Mouse (Mus musculus): ENCODE measurements at regions not wholly inside any gene's neighbourhood (a gene's known extent, or its start where the extent isn't known, plus 50 kb on each side); places are given as distances from the start of the nearest gene placed in this dataset.

GRCm38 (mm10) chr3:148762541-148763225 is 227.7 kb downstream of the Adgrl2 start:
- DNase-seq (ENCODE audit: low spot score), result no peak

- no peak for DNase-seq (ENCODE audit: low spot score)
Measured at GRCm38 (mm10) chr3:148761586-148761985, 228.8 kb downstream of the Adgrl2 start.

DNA sequence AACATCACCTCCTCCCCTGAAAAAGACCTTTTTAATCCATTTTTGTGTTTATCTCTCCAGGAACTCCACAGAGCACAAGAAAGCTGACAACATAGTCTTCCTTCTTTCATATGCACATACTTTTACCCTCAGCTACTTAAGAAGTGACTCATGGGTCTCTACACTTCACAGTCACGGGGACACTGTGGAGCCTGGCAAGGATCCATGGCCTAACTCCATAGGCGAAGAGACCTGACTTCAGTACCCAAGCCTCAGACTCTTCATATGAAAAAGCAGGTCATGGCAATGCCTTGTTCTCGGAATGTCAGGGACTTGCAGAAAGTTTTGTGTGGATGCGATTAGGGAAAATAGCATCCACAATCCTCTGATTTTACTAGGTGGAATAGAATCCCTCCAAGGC is 230.9 kb downstream of the Adgrl2 start:
- no peak for DNase-seq (ENCODE audit: low spot score)

DNA sequence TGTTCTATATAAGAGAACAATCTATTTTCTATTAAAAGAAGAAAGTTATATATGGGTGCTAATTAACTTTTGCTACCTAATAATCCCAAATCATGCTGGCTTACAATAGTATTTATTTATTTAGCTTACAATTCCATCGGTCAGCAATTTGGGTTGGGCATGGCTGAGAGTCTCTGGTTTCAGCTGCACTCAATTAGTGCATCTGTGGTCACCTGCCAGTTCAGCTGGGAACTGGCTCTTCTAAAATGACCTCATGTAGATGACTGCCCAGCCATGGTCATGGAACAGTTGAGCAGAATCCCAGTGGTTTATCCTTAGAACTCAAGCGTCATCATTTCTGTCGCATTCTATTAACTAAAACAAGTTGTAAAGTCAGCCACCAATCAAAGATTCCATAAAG is 244.1 kb downstream of the Adgrl2 start:
- no peak for DNase-seq (ENCODE audit: low spot score)

DNA sequence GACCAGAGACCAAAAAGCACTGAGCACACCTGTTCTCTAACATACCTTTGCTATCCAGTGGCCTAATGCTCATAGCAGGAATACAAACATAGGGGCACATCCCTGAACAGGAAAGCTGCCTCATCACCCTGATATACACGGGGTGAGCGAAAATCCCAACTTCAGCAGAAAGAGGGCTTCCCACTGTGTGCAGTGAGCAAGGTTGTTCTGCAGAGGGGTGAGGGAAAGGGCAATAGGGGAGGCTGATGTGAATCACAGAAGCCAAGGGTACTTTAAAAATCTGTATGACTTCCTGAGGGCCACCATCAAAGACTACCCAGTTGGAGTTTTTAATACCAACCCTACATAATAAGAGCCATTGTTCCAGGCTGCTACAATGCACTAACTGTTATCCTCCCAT is 245.7 kb downstream of the Adgrl2 start:
- no peak for DNase-seq (ENCODE audit: low spot score)

DNA sequence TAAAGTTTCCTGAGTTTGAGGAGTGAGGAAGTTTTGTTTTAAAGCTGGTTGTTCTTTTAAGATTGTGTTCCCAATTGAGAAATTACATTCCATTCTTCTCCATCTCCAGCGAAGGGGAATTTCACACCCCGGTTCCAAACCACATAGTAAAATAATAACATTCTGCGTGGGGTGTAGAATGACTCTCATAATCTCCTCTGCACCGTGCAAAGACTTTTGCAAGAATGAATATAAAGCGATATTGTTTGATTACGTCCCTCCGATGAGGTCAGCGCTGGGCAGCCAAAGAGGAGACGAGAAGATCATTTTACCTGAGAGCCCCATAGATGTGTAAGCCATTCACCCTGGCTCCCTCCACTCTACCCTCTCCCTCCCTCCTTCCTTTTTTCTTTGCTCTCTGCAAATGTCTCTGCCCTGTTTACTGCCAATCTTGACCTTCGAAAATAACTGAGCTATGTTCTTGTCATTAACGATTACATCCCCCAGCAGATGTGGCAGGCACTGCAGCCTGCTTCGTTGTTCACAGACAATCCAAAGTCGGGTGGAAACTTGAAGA is 256.1 kb downstream of the Adgrl2 start:
- no peak for DNase-seq (ENCODE audit: low spot score)

DNA sequence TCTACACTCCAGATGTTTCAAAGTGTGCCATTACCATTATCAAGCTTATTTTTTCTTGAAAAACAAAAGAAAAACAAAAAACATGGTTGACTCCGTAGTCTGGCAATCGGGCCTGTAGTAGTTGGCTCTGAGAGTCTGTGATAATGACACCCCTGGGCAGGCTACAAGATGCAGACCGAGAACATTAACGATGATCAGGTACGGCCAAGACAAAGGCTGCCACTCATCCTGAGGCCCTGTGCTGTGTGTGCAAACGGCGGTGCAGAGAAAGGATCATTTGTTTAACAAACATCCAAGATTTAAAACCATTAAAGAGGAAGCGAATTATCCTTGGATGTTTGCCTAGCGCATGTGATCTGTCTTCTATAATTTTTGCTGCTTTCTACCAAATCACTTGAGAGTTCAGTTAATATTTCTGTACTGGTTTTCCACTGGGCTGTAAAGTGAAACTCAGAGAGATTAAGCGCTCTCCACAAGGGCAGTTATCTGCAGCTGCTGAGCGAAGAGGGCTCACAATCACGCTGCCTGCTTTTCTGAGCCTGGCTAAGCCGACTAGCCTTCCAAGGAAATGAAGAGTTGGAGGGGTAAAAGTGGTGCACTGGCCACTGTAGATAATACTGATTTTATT is 257.0 kb downstream of the Adgrl2 start:
- DNase-seq (ENCODE audit: low spot score), result no peak

GRCm38 (mm10) chr3:148731436-148731835 is 258.9 kb downstream of the Adgrl2 start:
- no peak for DNase-seq (ENCODE audit: low spot score)

DNA sequence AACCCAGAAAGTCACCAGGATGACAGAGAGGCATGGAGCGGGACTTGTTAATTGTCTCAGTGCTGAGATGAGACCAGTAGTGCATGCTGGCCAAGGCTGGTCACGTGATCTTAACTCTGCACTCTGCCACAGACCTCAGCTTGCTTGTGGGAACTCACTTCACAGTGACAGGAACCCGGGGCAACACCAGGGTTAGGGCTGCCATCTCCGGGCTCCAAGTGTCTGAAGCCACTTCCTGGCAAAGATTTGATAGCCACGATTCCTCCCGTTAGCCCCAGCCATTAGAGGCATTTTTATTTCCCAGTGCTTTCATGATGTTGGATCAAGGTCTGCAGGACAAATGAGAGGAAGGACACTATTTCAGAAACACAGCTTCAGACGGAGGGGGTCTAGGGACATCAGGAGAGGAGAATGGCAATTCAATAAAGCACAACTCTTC is 261.1 kb downstream of the Adgrl2 start:
- no peak for DNase-seq (ENCODE audit: low spot score)

GRCm38 (mm10) chr3:148728513-148729241 is 261.7 kb downstream of the Adgrl2 start:
- no peak for DNase-seq (ENCODE audit: low spot score)

GRCm38 (mm10) chr3:148726596-148727331 is 263.6 kb downstream of the Adgrl2 start:
- no peak for DNase-seq (ENCODE audit: low spot score)

DNA sequence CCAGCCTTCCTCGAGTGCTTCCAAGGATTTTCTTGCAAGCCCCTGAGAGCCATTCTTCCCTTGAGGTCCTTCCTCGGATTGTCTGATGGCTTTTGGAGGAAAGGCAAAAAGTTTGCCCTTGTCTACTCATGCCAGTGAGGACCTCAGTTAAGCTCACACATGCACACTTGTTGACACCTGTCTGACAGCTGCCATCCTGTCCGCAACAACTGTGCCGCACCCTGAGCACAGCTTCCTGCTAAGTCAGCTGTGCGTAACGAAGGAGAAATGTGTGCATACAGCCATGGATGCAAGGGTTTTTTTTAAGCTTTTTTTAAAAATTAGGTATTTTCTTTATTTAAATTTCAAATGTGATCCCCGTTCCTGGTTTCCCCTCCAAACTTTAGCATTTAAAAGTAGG is 293.8 kb downstream of the Adgrl2 start:
- DNase-seq (ENCODE audit: low spot score), result no peak

DNA sequence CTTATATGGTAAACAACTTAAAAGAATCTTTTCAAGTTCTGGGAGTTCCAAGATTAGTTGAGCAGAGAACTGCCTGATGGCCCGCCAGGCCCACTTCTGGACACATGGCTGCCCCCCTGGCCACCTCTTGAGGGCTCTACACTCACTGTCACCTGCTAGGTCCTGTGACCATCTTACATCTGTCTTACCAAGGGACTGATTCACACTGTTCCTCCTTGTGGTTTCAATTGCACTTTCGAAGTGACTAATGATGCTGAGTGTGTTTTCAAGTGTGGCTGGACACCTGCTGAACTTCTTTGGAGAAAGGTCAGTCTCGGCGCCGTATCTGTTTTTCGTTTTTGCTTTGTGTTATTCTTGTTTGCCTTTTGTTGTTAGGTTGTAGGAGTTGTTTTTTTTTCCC is 294.9 kb downstream of the Adgrl2 start:
- no peak for DNase-seq (ENCODE audit: low spot score)

GRCm38 (mm10) chr3:148683181-148683580 is 307.2 kb downstream of the Adgrl2 start:
- DNase-seq (ENCODE audit: low spot score), result no peak

DNA sequence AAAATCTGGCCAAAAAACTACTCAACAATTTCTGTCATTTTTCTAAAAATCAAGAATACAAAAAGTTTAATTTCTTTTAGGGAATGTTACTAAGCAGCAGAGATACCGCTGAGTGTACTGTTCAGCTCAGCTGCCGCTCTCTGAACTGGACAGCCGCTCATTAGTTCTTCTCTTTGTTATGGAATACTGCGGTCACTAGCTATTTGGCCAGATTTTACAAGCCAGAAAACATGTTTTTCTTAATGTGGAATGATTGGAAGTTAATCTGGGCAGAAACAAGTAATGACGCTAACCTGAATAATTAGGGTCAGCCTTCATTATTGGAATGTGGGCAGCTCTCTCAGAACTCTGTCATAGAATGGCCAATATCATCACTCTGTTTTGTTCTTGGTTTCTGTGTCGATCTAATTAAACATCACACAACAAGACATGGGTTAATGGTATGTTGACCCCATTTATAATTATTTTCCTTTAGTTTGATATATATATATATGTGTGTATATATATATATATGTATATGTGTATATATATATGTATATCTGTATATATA is 307.8 kb downstream of the Adgrl2 start:
- no peak for DNase-seq (ENCODE audit: low spot score)

DNA sequence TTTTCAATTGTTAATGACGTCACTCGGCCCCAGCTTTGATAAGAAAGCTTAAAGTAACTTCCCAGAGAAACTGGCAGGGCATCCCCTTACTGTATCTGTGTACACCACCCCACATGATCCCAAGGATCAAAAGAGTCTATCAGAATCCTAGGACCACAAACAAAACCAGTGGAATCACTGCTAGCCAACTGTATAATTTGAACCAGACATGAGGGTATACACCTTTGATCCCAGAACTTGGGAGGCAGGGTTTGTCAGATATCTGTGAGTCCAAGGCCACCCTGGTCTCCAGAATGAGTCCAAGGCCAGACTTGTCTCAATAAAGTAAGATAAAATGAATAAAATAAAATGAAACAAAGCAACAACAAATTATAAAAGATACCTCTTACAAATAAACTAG is 309.2 kb downstream of the Adgrl2 start:
- DNase-seq (ENCODE audit: low spot score), result no peak

DNA sequence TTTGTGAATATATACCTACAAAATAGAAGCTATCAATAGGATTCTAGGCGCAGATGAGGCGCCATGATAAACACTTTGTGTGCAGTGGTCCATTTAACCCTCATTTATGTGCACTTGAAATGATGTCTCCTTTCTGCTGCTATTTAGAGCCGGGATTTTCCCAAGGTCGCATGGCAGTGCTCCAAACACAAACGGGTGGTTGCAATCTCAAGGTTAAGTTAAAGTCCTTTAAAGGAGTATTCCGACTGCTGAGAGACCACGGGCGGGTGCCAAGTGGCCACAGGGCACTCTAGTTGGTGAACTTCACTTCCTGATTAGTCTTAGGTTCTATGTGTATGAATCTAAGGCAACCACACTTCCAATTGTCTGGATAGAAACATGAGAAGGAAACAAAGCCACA is 309.6 kb downstream of the Adgrl2 start:
- no peak for DNase-seq (ENCODE audit: low spot score)

- no peak for DNase-seq (ENCODE audit: low spot score)
Measured at GRCm38 (mm10) chr3:148680086-148680485, 310.3 kb downstream of the Adgrl2 start.

- DNase-seq (ENCODE audit: low spot score), result no peak
Measured at GRCm38 (mm10) chr3:148679121-148679520, 311.2 kb downstream of the Adgrl2 start.

DNA sequence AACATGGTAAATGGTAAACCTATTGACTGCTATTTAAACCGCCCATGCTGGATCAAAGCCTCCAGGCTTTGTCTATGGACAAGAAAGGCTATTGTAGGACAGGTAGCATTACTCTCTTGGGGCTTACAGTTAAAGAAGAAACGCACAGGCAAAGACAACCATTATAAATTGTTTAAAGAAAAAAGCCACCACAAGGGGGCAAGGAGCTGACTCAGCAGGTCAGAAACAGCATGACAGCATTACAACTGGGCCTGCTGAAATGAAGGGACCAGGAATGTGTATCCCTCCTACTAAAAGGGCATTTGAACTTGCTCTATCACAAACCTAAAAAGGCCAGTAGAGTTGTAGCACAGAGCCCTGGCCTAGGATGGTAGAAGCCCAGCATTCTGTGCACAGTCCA is 314.3 kb downstream of the Adgrl2 start:
- DNase-seq (ENCODE audit: low spot score), result no peak

- DNase-seq (ENCODE audit: low spot score), result no peak
Measured at GRCm38 (mm10) chr3:148662888-148663477, 327.4 kb downstream of the Adgrl2 start.

GRCm38 (mm10) chr3:148659024-148659423 is 331.3 kb downstream of the Adgrl2 start:
- DNase-seq (ENCODE audit: low spot score), result no peak

Measured in urinary bladder, postnatal 14 days (tissue).